Comparison of ENCODE assay signal across 25 mouse cellular contexts in genomic region chr5:64437720-64438119, GRCm38 (mm10).
A peak's percentile ranks its signal among the peaks of the same experiment; 100 is the strongest.
DNase-seq lines count a peak whose midpoint lies in the region; ATAC-seq and TF ChIP-seq lines count a peak whose summit lies in the region.
"Had no signal": no experiment of that assay in that cellular context is flagged by ENCODE, and none has a peak within 500 bp of the region (broad histone marks: within the 10 kb centered on the region; RNA-seq: fewer than 3 reads in every experiment).

No protein-coding gene starts in this region.

- no peak overlapping the region for H3K4me3 ChIP-seq in midbrain, embryonic 10.5 days
- H3K4me3 ChIP-seq in midbrain, embryonic 13.5 days (replicated peaks), result no peak overlapping the region
- H3K4me3 ChIP-seq in forebrain, embryonic 13.5 days, result no peak overlapping the region
- no peak overlapping the region for H3K4me3 ChIP-seq in thymus, adult 2 months (ENCODE audit: control insufficient read depth, insufficient read depth, low read length)
- H3K4me3 ChIP-seq: forebrain, embryonic 10.5 days; heart, embryonic 10.5 days; midbrain, embryonic 12.5 days; neural tube, embryonic 13.5 days had no signal

- H3K36me3 ChIP-seq in midbrain, embryonic 10.5 days, result no peaks in the 10 kb centered on the region
- H3K36me3 ChIP-seq in midbrain, embryonic 13.5 days, result no peaks in the 10 kb centered on the region
- H3K36me3 ChIP-seq in forebrain, embryonic 13.5 days (ENCODE audit: poor library complexity, severe bottlenecking), result no peaks in the 10 kb centered on the region
- no peaks in the 10 kb centered on the region for H3K36me3 ChIP-seq in thymus, adult 2 months (ENCODE audit: control insufficient read depth, insufficient read depth, low read length)
- H3K36me3 ChIP-seq: forebrain, embryonic 10.5 days; G1E; heart, embryonic 10.5 days; midbrain, embryonic 12.5 days; neural tube, embryonic 13.5 days had no signal

- H3K9ac ChIP-seq in midbrain, embryonic 13.5 days (replicated peaks), result no peak overlapping the region
- no peak overlapping the region for H3K9ac ChIP-seq in forebrain, embryonic 13.5 days
- H3K9ac ChIP-seq: forebrain, postnatal 0 days; hindbrain, embryonic 14.5 days; liver, embryonic 14.5 days; midbrain, embryonic 12.5 days; neural tube, embryonic 13.5 days had no signal

- no peak for TF ChIP-seq POLR2A in thymus, adult 2 months (IDR thresholded peaks at IDR 0.05; ENCODE audit: control insufficient read depth, extremely low read depth, insufficient read depth, low read length, poor library complexity)

- 85% methylated on average over 5 of the region's 5 CpGs for WGBS in midbrain, embryonic 10.5 days
- WGBS in midbrain, embryonic 13.5 days, result 88% methylated on average over 5 of the region's 5 CpGs
- 90% methylated on average over 5 of the region's 5 CpGs for WGBS in forebrain, embryonic 13.5 days
- 90% methylated on average over 5 of the region's 5 CpGs for WGBS in thymus, adult 2 months

- no peaks in the 10 kb centered on the region for H3K27me3 ChIP-seq in midbrain, embryonic 10.5 days (ENCODE audit: low read depth, poor library complexity, severe bottlenecking)
- no peaks in the 10 kb centered on the region for H3K27me3 ChIP-seq in midbrain, embryonic 13.5 days
- no peaks in the 10 kb centered on the region for H3K27me3 ChIP-seq in forebrain, embryonic 13.5 days
- no peaks in the 10 kb centered on the region for H3K27me3 ChIP-seq in thymus, adult 2 months (ENCODE audit: control insufficient read depth, insufficient read depth, low read length)
- H3K27me3 ChIP-seq: CH12.LX; midbrain, embryonic 12.5 days; neural tube, embryonic 13.5 days had no signal

- no peak for ATAC-seq in midbrain, embryonic 13.5 days
- no peak for ATAC-seq in forebrain, embryonic 13.5 days
- ATAC-seq: forebrain, postnatal 0 days had no signal

- peaks cover 8% of the 10 kb centered on the region for H3K4me1 ChIP-seq in midbrain, embryonic 10.5 days
- no peaks in the 10 kb centered on the region for H3K4me1 ChIP-seq in midbrain, embryonic 13.5 days (replicated peaks)
- H3K4me1 ChIP-seq in forebrain, embryonic 13.5 days, result no peaks in the 10 kb centered on the region
- H3K4me1 ChIP-seq in thymus, adult 2 months (replicated peaks; ENCODE audit: control insufficient read depth, insufficient read depth, low read length), result no peaks in the 10 kb centered on the region
- H3K4me1 ChIP-seq: heart, embryonic 10.5 days; midbrain, embryonic 12.5 days; neural tube, embryonic 13.5 days had no signal

- 0 out of 2 replicates have a peak overlapping the region, but pooled peaks have one; percentile 28 for H3K27ac ChIP-seq in midbrain, embryonic 10.5 days (replicated peaks)
- no peak overlapping the region for H3K27ac ChIP-seq in midbrain, embryonic 13.5 days
- H3K27ac ChIP-seq in forebrain, embryonic 13.5 days, result no peak overlapping the region
- H3K27ac ChIP-seq in thymus, adult 2 months (ENCODE audit: control insufficient read depth, insufficient read depth, low read length), result no peak overlapping the region
- H3K27ac ChIP-seq: forebrain, embryonic 10.5 days; heart, embryonic 10.5 days; hindbrain, embryonic 14.5 days; midbrain, embryonic 12.5 days; neural tube, embryonic 13.5 days had no signal

- intact Hi-C loops in gastrocnemius, postnatal 14 days (cut with DNase I; ENCODE audit: low total_unique reads), result no loop called here
- intact Hi-C loops in gastrocnemius, postnatal 36 days (cut with DNase I), result no loop called here

- peak; percentile 13 for DNase-seq in gastrocnemius, postnatal 14 days
- DNase-seq in gastrocnemius, postnatal 36 days, result no peak
- no peak for DNase-seq in midbrain, embryonic 10.5 days (ENCODE audit: low spot score)
- peak; percentile 87 for DNase-seq in fibroblast of lung, adult 2 months (ENCODE audit: low read depth)
- no peak for DNase-seq in thymus, adult 2 months
- DNase-seq: adrenal gland, adult 8-10 months; B cell, adult 2 months; cerebellum, adult 18-20 months; cerebellum, postnatal 25 days; forebrain, postnatal 0 days; heart, postnatal 4 days; kidney, adult 18-20 months; kidney, postnatal 4 days; retina, postnatal 1 day; thymus, postnatal 36 days had no signal

- TF ChIP-seq CTCF in thymus, adult 2 months (IDR thresholded peaks at IDR 0.05; ENCODE audit: borderline replicate concordance, control insufficient read depth, extremely low read depth, insufficient read depth, low read length, poor library complexity), result no peak

- H3K9me3 ChIP-seq in midbrain, embryonic 10.5 days (replicated peaks), result no peaks in the 10 kb centered on the region
- no peaks in the 10 kb centered on the region for H3K9me3 ChIP-seq in midbrain, embryonic 13.5 days
- H3K9me3 ChIP-seq in forebrain, embryonic 13.5 days (replicated peaks), result no peaks in the 10 kb centered on the region
- H3K9me3 ChIP-seq: forebrain, embryonic 10.5 days; G1E; heart, embryonic 10.5 days; midbrain, embryonic 12.5 days; neural tube, embryonic 13.5 days had no signal

- no peak overlapping the region for H3K4me2 ChIP-seq in midbrain, embryonic 13.5 days (replicated peaks)
- H3K4me2 ChIP-seq in forebrain, embryonic 13.5 days, result no peak overlapping the region
- H3K4me2 ChIP-seq: hindbrain, embryonic 14.5 days; midbrain, embryonic 12.5 days; neural tube, embryonic 13.5 days had no signal

Comparison
In these comparisons a context has a peak if more than half of its experiments do, and no peak if none do; other contexts are left out.
1. DNase-seq: peak in gastrocnemius, postnatal 14 days (single experiment) and fibroblast of lung, adult 2 months (single experiment); none in gastrocnemius, postnatal 36 days (0 of 2), midbrain, embryonic 10.5 days (single experiment) and thymus, adult 2 months (single experiment).